ENCODE assay signal across 16 mouse cellular contexts in the genomic region with DNA sequence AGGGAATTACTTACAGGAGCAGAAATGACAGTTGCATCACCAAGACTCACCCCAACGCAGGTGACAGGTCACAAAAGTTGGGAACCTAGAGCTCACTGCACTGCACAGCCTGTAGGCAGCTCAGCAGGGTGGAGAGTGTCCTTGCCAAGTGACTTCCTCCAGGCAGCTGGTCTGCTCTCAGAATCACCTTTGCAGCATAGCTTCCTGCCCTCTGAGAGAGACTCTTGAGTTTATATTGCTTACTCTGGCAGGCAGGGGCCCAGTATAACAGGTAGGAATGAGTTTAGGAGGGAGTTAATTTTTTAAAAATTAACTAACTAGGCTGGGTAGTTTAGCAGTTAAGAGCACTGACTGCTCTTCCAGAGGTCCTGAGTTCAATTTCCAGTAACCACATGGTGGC.
DNase-seq lines count a peak whose midpoint lies in the region; ATAC-seq lines count a peak whose summit lies in the region.
"Had no signal": no experiment of that assay in that cellular context is flagged by ENCODE, and none has a peak within 500 bp of the region (broad histone marks: within the 10 kb centered on the region; RNA-seq: fewer than 3 reads in every experiment).

No protein-coding gene starts in this region.

- no peak overlapping the region for H3K4me3 ChIP-seq in intestine, embryonic 14.5 days (ENCODE audit: low read depth, low read length)
- H3K4me3 ChIP-seq in intestine, embryonic 16.5 days (ENCODE audit: low read length), result no peak overlapping the region
- no peak overlapping the region for H3K4me3 ChIP-seq in kidney, embryonic 15.5 days (replicated peaks)
- H3K4me3 ChIP-seq: embryonic facial prominence, embryonic 10.5 days; forebrain, embryonic 13.5 days; heart, embryonic 12.5 days had no signal

- no peak overlapping the region for H3K27ac ChIP-seq in intestine, embryonic 14.5 days (ENCODE audit: low read depth)
- H3K27ac ChIP-seq in intestine, embryonic 16.5 days (ENCODE audit: low read length), result no peak overlapping the region
- H3K27ac ChIP-seq in kidney, embryonic 15.5 days, result no peak overlapping the region
- H3K27ac ChIP-seq: embryonic facial prominence, embryonic 10.5 days; forebrain, embryonic 13.5 days had no signal

- peaks cover 79% of the 10 kb centered on the region for H3K36me3 ChIP-seq in intestine, embryonic 14.5 days (ENCODE audit: control insufficient read depth, insufficient read depth, low read length)
- H3K36me3 ChIP-seq in intestine, embryonic 16.5 days (ENCODE audit: control insufficient read depth, insufficient read depth, low read length), result peaks cover 10% of the 10 kb centered on the region; the same call in 1 of the 2 replicates
- H3K36me3 ChIP-seq in kidney, embryonic 15.5 days, result peaks cover 78% of the 10 kb centered on the region

- no peak overlapping the region for H3K9ac ChIP-seq in intestine, embryonic 14.5 days (ENCODE audit: low read length)
- no peak overlapping the region for H3K9ac ChIP-seq in intestine, embryonic 16.5 days (ENCODE audit: low read depth, low read length)
- no peak overlapping the region for H3K9ac ChIP-seq in kidney, embryonic 15.5 days
- H3K9ac ChIP-seq: forebrain, embryonic 13.5 days; forebrain, postnatal 0 days; heart, embryonic 12.5 days had no signal

- peak; percentile 25 for DNase-seq in intestine, embryonic 14.5 days (ENCODE audit: low spot score)
- peak; percentile 54 to 70 for DNase-seq in kidney, adult 8-10 months
- DNase-seq in thymus, postnatal 10 days (ENCODE audit: low spot score in 2 of 2), result no peak
- no peak for DNase-seq in urinary bladder, postnatal 36 days (ENCODE audit: low spot score in 2 of 2)
- DNase-seq: adrenal gland, postnatal 14 days; cerebellum, adult 11-12 months; cerebellum, postnatal 10 days; forebrain, postnatal 0 days; gastrocnemius, postnatal 14 days; heart, postnatal 36 days had no signal

- no peaks in the 10 kb centered on the region for H3K9me3 ChIP-seq in intestine, embryonic 14.5 days (ENCODE audit: control insufficient read depth, low read length)
- H3K9me3 ChIP-seq in intestine, embryonic 16.5 days (ENCODE audit: control insufficient read depth, low read length), result no peaks in the 10 kb centered on the region
- no peaks in the 10 kb centered on the region for H3K9me3 ChIP-seq in kidney, embryonic 15.5 days (replicated peaks)
- H3K9me3 ChIP-seq: embryonic facial prominence, embryonic 10.5 days; forebrain, embryonic 13.5 days; heart, embryonic 12.5 days had no signal

- H3K4me2 ChIP-seq in intestine, embryonic 14.5 days (ENCODE audit: low read length), result no peak overlapping the region
- H3K4me2 ChIP-seq in intestine, embryonic 16.5 days (ENCODE audit: low read depth, low read length), result no peak overlapping the region
- H3K4me2 ChIP-seq in kidney, embryonic 15.5 days, result no peak overlapping the region
- H3K4me2 ChIP-seq: forebrain, embryonic 13.5 days; heart, embryonic 12.5 days had no signal

- no peak for ATAC-seq in intestine, embryonic 14.5 days (replicated peaks; ENCODE audit: low FRiP score, low TSS enrichment, low read depth)
- no peak for ATAC-seq in intestine, embryonic 16.5 days
- ATAC-seq in kidney, embryonic 15.5 days (replicated peaks; ENCODE audit: low FRiP score), result no peak
- ATAC-seq in monocyte, adult 5-6 weeks (replicated peaks; ENCODE audit: insufficient number of reproducible peaks, low FRiP score, low TSS enrichment, poor library complexity, severe bottlenecking), result 0 out of 2 replicates have a peak, but pooled peaks have one; percentile 23
- ATAC-seq: forebrain, embryonic 13.5 days; forebrain, postnatal 0 days had no signal

- H3K4me1 ChIP-seq in intestine, embryonic 14.5 days (replicated peaks; ENCODE audit: control insufficient read depth, insufficient read depth, low read length), result no peaks in the 10 kb centered on the region
- no peaks in the 10 kb centered on the region for H3K4me1 ChIP-seq in intestine, embryonic 16.5 days (ENCODE audit: control insufficient read depth, insufficient read depth, low read length)
- no peaks in the 10 kb centered on the region for H3K4me1 ChIP-seq in kidney, embryonic 15.5 days
- H3K4me1 ChIP-seq: embryonic facial prominence, embryonic 10.5 days; forebrain, embryonic 13.5 days; heart, embryonic 12.5 days had no signal

- no peaks in the 10 kb centered on the region for H3K27me3 ChIP-seq in intestine, embryonic 14.5 days (replicated peaks; ENCODE audit: control insufficient read depth, insufficient read depth, low read length)
- H3K27me3 ChIP-seq in intestine, embryonic 16.5 days (replicated peaks; ENCODE audit: control insufficient read depth, insufficient read depth, low read length), result no peaks in the 10 kb centered on the region
- no peaks in the 10 kb centered on the region for H3K27me3 ChIP-seq in kidney, embryonic 15.5 days
- H3K27me3 ChIP-seq: forebrain, embryonic 13.5 days; heart, embryonic 12.5 days had no signal

- WGBS in intestine, embryonic 14.5 days, result 95% methylated on average over 1 of the region's 1 CpGs
- WGBS in intestine, embryonic 16.5 days, result 95% methylated on average over 1 of the region's 1 CpGs
- WGBS in kidney, embryonic 15.5 days, result 88% methylated on average over 1 of the region's 1 CpGs

Comparison
In these comparisons a context has a peak if more than half of its experiments do, and no peak if none do; other contexts are left out.
1. DNase-seq: peak in intestine, embryonic 14.5 days (single experiment) and kidney, adult 8-10 months (2 of 2); none in thymus, postnatal 10 days (0 of 2) and urinary bladder, postnatal 36 days (0 of 2).